Mouse (Mus musculus) small intestine, adult 2 months (tissue): ENCODE data around the gene Lcorl.

Source experiments
- CTCF ChIP-seq: fragments of 200-500 bp; IDR thresholded peaks from 2 replicates; pipeline ENCODE4 v1.5.1; 2012; ENCODE audit warnings: low read depth, mild to moderate bottlenecking, control low read depth, inconsistent platforms, low read length, moderate library complexity, mixed read lengths; ENCODE audit not compliant: insufficient replicate concordance, insufficient read length; ENCODE audit errors: extremely low read depth
- POLR2A ChIP-seq: fragments of 200-500 bp; IDR thresholded peaks from 2 replicates; pipeline ENCODE4 v1.6.1; 2012; ENCODE audit warnings: low read depth, mild to moderate bottlenecking, control low read depth, inconsistent platforms, low read length, moderate library complexity

- TF ChIP-seq CTCF (no peak), POLR2A (no peak)
Observed at GRCm38 (mm10) chr5:45651026-45651703, 206.2 kb downstream of the Lcorl start.
